Mouse (Mus musculus): ENCODE measurements around the gene Parp6.

Gene Parp6

DNA sequence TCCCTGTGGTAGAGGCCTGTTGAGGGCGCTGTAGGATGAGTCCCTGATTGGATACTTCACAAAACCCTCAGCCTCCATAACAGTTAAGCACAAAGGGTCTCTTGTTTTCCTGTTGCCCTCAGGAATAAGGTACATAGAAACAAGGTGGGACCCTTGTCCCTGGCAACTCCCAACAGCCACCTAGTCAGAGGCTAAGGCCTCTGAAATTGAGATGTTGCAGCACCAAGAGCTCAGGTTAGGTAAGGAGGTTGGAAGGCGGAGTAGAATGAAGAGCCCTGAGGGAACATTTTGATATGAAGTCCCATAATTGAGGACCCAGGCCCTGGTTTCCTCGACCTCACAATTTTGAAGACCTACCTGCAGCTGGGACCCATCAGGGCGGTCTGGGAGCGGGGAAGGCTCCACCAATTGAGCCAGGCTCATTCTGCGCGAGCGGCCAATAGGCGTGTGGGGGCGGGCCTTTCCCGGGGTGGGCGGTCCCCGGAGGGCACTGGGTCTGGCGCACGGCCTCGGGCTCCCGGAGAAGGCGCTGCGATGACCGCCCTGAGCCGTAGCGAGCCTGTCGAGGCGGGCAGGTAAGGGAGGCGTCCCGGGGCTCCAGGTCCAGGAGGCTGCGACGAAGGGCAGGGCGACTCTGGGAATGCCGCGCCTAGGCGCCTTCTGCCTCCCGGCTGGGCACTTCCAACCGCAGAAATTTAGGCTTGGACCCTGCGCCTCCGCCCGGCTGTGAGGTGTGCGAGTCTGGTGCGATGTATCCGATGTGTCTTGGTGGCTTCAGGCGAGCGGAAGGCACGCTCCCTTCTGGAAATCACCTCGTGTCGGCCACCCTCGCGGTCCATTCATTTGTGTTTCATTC, 62.8 kb downstream of the Parp6 start, which contains the start of gene Gramd2:
Gramd2 (plus strand) TSS at position 467 of the 856 bp plus-strand sequence.
- DNase-seq (ENCODE audit: low spot score in 2 of 2), result peak; percentile 73 to 81

DNA sequence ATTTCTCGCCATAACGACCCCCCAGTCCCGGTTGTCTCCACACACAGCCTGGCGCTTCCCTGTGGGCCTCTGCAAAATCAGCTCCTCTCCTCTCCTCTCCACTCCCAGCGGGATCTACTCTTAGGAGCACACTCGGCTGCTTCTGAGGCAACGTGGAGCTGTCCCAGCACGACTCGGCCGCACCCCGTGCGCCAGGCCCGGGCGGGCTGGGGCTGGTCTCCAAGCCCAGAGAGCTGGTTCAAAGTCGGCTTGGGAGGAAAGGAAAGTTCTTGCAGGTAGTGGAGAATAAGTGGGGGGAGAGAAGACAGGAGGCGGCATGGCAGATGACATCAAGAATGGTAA, 63.4 kb downstream of the Parp6 start:
- DNase-seq (ENCODE audit: low spot score in 2 of 2), result peak in 1 of 2 experiments; percentile 56

DNA sequence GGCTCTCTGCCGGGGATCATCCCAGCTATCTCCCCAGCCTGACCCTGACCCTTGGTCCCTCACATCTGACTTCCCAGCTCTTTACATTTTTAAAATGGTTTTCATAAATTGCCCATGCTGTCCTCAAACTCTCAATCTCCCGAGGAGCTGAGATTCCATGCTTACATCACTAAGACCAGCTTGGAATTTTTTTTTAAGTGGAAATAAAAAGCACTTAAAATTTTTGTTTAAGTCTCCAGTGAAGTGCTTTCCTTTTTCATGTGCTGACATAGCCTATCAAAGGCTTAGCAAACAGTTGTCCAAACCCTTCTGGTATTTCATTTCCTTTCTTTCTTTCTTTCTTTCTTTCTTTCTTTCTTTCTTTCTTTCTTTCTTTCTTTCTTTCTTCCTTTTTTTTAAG, 66.9 kb downstream of the Parp6 start:
- DNase-seq (ENCODE audit: low spot score in 2 of 2), result no peak

DNA sequence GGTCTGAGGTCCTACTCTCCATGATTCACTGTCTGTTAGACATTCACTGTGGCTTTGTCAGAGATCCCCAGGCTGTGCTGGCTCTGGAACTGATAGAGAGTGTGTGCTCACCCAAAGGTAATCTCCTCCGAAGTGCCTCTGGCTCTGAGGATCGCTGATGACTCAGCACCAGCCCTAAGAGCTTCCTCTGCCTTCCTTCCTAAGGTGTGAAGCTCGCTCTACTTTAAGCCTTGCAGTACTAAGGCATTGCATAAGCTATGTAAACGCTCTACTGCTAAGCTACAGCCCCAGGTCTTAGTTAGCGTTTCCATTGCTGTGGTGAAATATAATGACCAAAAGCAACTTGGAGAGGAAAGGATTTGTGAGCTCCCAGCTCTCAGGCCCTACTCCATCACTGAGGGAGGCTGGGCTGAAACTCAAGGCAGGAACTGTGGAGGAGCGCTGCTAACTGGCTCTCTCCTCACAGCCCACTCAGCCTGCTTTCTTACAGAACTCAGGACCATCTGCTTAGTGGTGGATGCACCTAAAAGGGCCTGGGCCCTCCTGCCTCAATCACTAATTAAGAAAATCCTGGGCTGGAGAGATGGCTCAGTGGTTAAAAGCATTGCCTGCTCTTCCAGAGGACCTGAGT, 70.4 kb downstream of the Parp6 start:
- DNase-seq (ENCODE audit: low spot score in 2 of 2), result no peak

DNA sequence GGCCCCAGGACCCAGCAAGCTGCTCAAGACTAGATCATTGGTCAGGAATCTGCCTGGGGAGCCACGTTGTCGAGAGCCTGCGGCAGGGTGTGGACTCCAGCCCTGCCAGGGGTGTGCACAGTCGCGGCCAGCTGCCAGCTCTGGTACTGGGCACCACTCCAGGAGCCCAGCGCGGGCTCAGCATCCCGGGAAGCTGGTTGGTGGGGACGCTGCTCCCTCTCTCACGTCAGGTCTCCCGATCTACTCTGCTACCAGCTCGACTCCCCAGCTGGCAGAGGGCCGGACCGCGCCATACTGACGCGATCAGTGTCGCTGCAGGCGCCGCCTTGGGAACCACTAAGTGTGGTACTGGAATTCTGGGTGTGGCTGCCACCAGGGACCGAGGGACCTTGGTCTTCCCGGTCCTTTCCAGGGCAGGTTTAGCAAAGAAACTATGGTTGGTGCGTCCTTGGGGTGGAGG, 74.6 kb downstream of the Parp6 start:
- DNase-seq (ENCODE audit: low spot score in 2 of 2), result peak; percentile 62 to 80

DNA sequence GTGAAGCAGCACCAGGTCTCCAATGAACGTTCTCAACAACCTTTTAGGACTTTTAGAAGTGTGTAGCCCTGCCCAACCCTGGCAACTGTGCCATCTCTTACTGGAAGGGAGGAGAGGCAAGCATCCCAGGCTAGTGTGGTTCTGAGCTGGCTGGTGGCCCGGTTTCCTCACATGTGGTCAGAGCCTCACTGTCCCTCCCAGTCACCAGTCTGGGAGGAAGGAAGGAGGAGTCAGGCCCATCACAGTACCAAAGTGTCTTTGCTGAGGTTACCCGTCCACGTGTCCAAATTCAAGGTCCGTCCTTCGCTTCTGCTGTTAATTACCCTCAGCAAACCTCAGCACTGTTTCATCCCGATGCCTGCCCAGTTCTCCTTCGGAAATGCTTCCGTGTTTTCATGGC, 75.1 kb downstream of the Parp6 start:
- DNase-seq (ENCODE audit: low spot score in 2 of 2), result peak in 1 of 2 experiments; percentile 25

DNA sequence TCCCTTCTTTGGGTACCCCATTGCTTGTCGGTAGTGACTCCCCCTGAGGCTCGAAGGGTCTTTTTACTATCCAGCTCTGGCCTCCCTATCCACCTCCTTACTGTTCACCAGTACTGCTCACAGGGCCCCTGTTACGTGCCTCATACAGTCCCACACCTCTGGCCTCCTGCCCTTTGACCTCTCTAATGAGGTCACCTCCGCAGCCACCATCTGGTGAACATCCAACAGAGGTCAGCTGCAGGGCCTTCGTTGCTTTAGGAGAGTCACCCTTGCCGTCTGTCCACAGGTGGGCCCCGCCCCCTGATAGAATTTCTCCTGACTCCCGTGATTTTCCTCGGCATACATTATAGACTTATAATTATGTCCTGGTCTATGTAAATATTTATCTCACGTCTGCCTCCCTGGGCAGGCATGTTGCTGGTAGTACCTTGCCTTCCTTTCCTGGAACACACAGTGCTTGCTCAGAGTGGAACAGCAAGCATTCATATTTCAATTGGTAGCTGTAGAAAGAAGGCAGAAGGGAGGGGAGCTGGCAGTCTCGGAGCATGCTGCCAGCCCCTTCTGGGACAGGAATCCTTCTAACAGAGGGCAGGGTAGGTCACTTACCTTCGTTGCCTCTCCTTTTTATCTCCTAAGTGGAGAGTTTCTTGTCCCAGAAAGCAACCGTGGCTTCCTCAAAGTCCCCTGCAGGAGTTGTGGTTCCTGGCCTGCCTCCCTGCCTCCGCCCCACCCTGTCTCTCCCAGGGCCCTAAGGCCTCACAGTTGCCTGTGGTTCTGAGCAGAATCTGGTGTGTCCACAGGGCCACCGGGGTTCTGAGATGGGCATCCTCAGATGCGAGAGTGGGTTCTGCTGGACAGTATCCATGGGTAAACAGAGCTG, 77.7 kb downstream of the Parp6 start:
- no peak for DNase-seq (ENCODE audit: low spot score in 2 of 2)

DNA sequence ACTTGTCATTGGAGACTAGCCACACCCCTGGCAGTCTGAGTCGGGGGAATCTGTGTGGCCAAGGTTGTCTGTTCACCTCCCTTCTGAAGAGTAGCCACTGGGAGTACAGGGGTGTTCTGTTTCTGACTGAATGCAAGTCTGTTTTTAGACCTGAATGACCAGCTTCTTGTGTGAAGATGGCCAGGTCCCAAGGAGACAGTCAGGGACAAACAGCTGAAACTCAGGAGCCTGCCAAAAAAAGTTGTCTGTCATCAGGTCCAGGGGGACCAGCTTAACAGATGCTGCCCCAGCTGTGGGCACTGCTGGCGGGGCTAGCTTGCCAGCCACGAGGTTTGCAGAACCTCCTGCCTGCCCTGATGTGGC, 78.3 kb downstream of the Parp6 start:
- DNase-seq (ENCODE audit: low spot score in 2 of 2), result no peak

DNA sequence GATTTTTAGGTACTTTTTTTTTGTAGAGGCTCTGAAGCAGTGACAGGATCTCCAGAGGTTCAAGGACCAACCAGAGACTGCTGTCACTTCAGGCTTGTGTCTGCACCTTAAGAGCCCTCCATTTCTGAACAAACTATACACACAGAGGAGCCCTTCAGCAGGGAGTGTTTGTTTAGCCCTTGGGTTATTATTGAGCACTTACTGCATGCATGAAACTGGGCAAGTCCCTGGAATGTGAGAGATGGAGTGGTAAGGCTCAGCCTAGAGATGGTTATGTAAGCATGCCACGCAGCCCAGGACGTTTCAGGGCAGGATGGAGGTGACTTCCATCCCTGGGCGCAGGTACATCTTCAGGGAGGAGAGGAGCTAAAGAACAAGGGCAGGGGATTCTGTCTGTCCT, 79.3 kb downstream of the Parp6 start:
- DNase-seq (ENCODE audit: low spot score in 2 of 2), result no peak
